Mouse (Mus musculus): ENCODE results near the gene Etaa1.

- TF ChIP-seq CHD2 (IDR thresholded peaks at IDR 0.05; ENCODE audit: low read depth, low read length) (no peak), ZC3H11A (IDR thresholded peaks at IDR 0.05; ENCODE audit: borderline replicate concordance, low read depth, low read length) (no peak)
Observed at GRCm38 (mm10) chr11:17983331-17983730, 29.7 kb upstream of the Etaa1 start.

All from ES-E14 (cell line).